Mouse (Mus musculus): ENCODE measurements at regions not wholly inside any gene's neighbourhood (a gene's known extent, or its start where the extent isn't known, plus 50 kb on each side); places are given as distances from the start of the nearest gene placed in this dataset.

GRCm38 (mm10) chr13:101501061-101501460 is 267.0 kb downstream of the Pik3r1 start:
- TF ChIP-seq GATA1 (IDR thresholded peaks at IDR 0.05; ENCODE audit: low read length) (no peak), TAL1 (IDR thresholded peaks at IDR 0.05; ENCODE audit: low read length) (no peak)
